Mouse (Mus musculus) embryonic facial prominence, embryonic 13.5 days (tissue): ENCODE measurements around the gene Fgd1. TPM values are rescaled to one million over a fixed set of nuclear protein-coding genes. Genes with fewer than 3 reads are reported as not detected.

ENCODE experiments used
- ATAC-seq: fragments of 200-750 bp; cut with Nextera tagmentation; 2 replicates; pipeline ENCODE4 v1.8.0; 2017; ENCODE audit warnings: low read depth; ENCODE audit not compliant: insufficient number of reproducible peaks, insufficient read depth, low FRiP score, low TSS enrichment
- H3K27ac ChIP-seq: fragments of 300-500 bp; sonication (generic); 2 replicates; pipeline ENCODE4 v1.5.1; 2015; ENCODE audit warnings: moderate library complexity, mild to moderate bottlenecking, inconsistent platforms
- H3K27me3 ChIP-seq: fragments of 300-500 bp; sonication (generic); 2 replicates; pipeline ENCODE4 v1.6.1; 2015; ENCODE audit warnings: mild to moderate bottlenecking, inconsistent platforms
- H3K36me3 ChIP-seq: fragments of 300-500 bp; sonication (generic); 2 replicates; pipeline ENCODE4 v1.6.1; 2015; ENCODE audit warnings: mild to moderate bottlenecking, inconsistent platforms
- H3K4me1 ChIP-seq: fragments of 300-500 bp; sonication (generic); 2 replicates; pipeline ENCODE4 v1.6.1; 2015; ENCODE audit warnings: inconsistent platforms
- H3K4me2 ChIP-seq: fragments of 300-500 bp; sonication (generic); 2 replicates; pipeline ENCODE4 v1.6.1; 2015; ENCODE audit warnings: moderate library complexity, mild to moderate bottlenecking, inconsistent platforms
- H3K4me3 ChIP-seq: fragments of 300-500 bp; sonication (generic); 2 replicates; pipeline ENCODE4 v1.5.1; 2015; ENCODE audit warnings: mild to moderate bottlenecking, inconsistent platforms
- H3K9ac ChIP-seq: fragments of 300-500 bp; sonication (generic); 2 replicates; pipeline ENCODE4 v1.6.1; 2015; ENCODE audit warnings: mild to moderate bottlenecking, inconsistent platforms
- H3K9me3 ChIP-seq: fragments of 300-500 bp; sonication (generic); 2 replicates; pipeline ENCODE4 v1.6.1; 2016; ENCODE audit warnings: inconsistent platforms
- WGBS: fragments of 180-500 bp; shearing (Covaris S2); methylation state at CpG from one replicate; pipeline ENCODE4 v1.1.7; 2015; ENCODE audit warnings: mixed read lengths; 5-methylcytosine and 5-hydroxymethylcytosine counted together
- polyA plus RNA-seq: library from polyadenylated mRNA; unstranded; fragments of >200 nt; fragmentation: Nextera tagmentation; extraction: Ambion mirVana; gene quantifications from 2 replicates; pipeline ENCODE4 v1.2.1, GENCODE M21; 2015

The Fgd1 gene
- polyA plus RNA-seq, 1 experiment from 2014 or later, result 15.9 TPM

DNA sequence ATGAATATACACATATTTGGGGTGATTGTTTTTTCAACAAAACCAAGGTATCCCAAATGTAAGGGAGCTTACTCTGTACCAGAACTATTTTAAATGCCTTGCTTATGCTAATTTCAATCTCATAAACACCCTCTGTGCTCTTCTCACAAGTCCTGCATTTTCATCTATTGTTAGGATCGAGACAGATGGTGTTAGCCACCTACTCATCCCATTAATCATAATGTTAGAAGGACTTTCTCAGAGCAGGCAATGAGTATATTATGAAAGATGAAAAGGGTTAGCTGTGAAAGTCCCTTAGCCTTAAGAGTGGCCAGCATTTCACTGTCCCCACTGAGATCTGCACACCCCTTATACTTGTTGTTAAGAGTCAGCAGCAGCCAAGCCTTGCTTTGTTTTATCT is 41.5 kb downstream of the Fgd1 start:
- Histone ChIP-seq H3K9ac (no peak overlapping the region), H3K27ac (no peak overlapping the region), H3K4me2 (no peak overlapping the region), H3K9me3 (no peaks in the 10 kb centered on the region), H3K27me3 (peaks cover 23% of the 10 kb centered on the region), H3K4me1 (no peaks in the 10 kb centered on the region), H3K36me3 (peaks cover 51% of the 10 kb centered on the region), H3K4me3 (no peak overlapping the region)
- WGBS, result 76% methylated on average over 1 of the region's 1 CpGs
- ATAC-seq, result no peak

DNA sequence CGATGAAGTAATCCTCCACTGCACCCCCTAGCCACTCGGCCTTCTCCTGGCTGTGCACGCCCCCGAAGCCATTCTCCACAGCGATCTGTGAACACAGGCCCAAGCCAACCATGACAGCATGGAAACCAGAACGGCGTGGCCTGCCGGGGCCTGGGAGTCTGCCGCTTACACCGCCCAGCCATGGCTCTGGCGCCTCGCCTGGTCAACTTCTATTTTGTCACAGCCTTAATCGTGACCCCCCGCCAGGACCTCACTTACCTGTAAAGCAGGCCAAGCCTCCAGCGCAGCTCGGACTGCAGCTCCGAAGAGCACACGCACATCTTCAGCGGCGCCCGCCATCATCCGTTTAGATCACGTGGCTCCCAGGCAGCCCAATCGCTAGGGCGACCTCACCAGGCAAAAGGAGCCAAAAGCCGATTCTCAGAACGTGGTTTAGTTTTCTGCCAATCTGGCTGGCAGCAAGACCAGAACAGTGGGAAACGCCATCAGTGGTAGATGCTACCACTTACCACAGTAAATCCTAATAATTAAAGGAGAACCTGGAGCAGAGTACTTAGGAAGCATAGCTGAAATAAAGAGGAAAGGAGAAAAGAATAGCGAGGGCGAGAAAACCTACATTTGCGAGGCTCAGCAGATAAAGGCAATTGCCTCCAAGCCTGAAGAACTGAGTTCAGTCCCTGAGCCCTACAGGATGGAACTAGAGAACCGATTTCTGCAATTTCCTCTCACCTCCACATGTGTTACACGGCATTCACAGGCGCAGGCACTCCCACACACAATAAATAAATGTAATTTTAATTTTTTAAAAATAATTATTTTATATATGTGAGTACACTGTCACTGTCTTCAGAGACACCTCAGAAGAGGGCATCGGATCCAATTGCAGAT is 50.5 kb downstream of the Fgd1 start, which contains the start of gene Tsr2:
TSS of gene Tsr2 (minus strand) at position 373 of the 888 bp plus-strand sequence.
- Histone ChIP-seq H3K4me1 (peaks cover 3% of the 10 kb centered on the region; the same call in 1 of the 2 replicates), H3K27ac (no peak within 1 kb of the TSS; the same call in 1 of the 2 replicates), H3K36me3 (no peaks in the 10 kb centered on the region), H3K27me3 (peaks cover 5% of the 10 kb centered on the region; the same call in 1 of the 2 replicates), H3K4me3 (peak within 1 kb of the TSS; percentile 65), H3K9me3 (no peaks in the 10 kb centered on the region), H3K9ac (peak within 1 kb of the TSS; percentile 73), H3K4me2 (peak within 1 kb of the TSS; percentile 64)
- peak; percentile 87 for ATAC-seq
- 30% methylated on average over 35 of the region's 35 CpGs for WGBS

DNA sequence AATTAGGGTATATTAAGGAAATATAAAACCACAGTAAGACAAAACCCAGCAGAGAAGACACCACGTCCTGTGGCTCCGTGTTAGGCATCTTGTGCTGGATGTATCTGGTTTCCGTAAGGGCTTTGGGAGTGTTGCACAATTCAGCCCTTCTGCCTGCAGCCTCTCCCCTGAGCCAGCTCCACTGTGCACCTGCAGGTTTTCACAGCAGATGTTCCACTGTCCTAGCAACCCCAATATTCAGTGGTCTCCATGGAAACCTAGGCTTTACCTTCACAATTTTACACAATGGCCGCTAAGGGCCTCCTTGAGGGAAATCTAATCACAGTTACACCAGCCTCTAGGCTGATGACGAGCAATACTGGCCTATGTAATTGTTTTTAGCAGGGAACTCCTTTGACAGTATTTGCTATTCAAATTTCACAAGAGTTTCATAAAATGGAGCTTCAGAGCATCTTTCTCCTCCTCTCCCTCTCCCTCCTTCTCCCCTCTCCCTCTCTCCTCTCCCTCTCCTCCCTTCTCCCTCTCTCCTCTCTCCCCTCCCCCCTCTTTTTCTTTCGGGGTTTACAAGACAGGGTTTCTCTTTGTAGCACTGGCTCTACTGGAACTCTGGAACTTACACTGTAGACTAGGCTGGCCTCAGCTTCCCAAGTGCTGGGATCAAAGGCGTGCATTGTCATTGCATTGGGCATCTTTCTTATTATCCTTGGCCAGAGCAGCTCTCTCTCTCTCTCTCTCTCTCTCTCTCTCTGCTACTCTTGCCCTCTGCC is 61.5 kb downstream of the Fgd1 start:
- H3K4me1 ChIP-seq, result no peaks in the 10 kb centered on the region
- WGBS, result 52% methylated on average over 7 of the region's 7 CpGs

DNA sequence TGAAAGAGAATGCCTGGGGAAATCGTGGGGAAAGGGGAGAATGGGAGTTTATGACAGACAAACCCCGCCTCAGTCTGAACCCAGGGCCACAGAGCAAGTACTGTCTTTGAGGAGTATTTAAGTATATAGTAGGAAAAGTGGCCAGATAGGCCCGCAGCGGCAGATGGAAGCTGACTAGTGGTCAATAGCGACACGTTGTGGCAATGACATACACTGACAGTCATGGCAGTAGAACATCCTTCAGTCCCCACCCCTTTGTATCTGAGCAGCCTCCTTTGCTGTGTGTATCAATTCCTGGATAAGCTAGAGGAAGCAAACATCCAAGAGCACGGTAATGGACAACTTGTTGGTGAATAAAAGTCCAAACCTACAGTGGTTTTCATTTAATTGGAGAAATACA is 70.8 kb downstream of the Fgd1 start:
- H3K4me1 ChIP-seq, result no peaks in the 10 kb centered on the region
- H3K4me2 ChIP-seq, result no peak overlapping the region
- H3K4me3 ChIP-seq, result no peak overlapping the region
- no peak overlapping the region for H3K27ac ChIP-seq
- no peaks in the 10 kb centered on the region for H3K9me3 ChIP-seq
- 0 out of 2 replicates have a peak, but pooled peaks cover 5% of the 10 kb centered on the region for H3K27me3 ChIP-seq
- no peak for ATAC-seq
- no peaks in the 10 kb centered on the region for H3K36me3 ChIP-seq
- no peak overlapping the region for H3K9ac ChIP-seq
- WGBS, result 8% methylated on average over 7 of the region's 7 CpGs

More for the DNA sequence above, 61.5 kb downstream of the Fgd1 start:
- no peak overlapping the region for H3K4me2 ChIP-seq
- H3K27me3 ChIP-seq, result peaks cover 14% of the 10 kb centered on the region; the same call in 1 of the 2 replicates
- no peaks in the 10 kb centered on the region for H3K9me3 ChIP-seq
- no peak for ATAC-seq
- no peak overlapping the region for H3K9ac ChIP-seq
- H3K36me3 ChIP-seq, result no peaks in the 10 kb centered on the region
- no peak overlapping the region for H3K27ac ChIP-seq
- no peak overlapping the region for H3K4me3 ChIP-seq

DNA sequence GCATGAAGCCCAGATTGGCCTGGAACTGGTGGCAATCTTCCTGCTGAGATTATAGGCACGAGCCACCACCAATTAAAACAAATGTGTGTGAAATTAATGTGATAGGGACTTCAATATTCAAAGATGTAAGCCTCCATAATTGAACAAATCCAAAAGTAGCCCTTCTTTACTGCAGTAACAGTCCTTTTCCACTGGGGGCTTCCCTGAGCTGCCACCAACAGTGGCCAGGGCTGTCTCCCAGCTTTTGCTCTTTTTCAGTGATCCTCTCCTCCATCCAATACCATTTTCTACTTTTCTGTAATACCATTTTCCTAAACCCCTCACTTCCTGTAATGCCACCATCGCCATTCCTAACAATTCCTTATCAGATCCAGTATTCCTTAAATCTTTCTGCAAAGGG is 71.5 kb downstream of the Fgd1 start:
- no peak overlapping the region for H3K9ac ChIP-seq
- no peaks in the 10 kb centered on the region for H3K4me1 ChIP-seq
- no peak overlapping the region for H3K27ac ChIP-seq
- no peaks in the 10 kb centered on the region for H3K36me3 ChIP-seq
- no peaks in the 10 kb centered on the region for H3K9me3 ChIP-seq
- no peak overlapping the region for H3K4me2 ChIP-seq
- 0 out of 2 replicates have a peak, but pooled peaks cover 5% of the 10 kb centered on the region for H3K27me3 ChIP-seq
- WGBS, result 19% methylated on average over 2 of the region's 2 CpGs
- no peak overlapping the region for H3K4me3 ChIP-seq
- ATAC-seq, result no peak

DNA sequence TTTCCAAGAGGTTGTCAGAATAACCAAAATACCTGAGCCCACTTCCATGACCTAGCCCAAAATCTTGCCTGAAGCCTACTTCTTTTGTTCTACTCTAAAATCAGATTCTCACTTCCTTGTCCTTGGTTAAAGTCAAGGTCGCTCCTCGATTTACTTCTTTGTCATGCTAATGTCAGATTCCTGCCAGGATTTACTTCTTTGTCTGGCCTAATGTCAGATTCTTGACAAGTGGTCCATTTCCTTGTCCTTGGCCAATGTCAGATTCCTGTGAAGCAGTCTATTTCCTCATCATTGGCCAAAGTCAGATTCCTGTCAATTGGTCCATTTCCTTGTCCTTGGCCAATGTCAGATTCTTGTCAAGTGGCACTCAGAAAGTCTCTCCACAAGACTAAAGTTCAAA is 78.0 kb downstream of the Fgd1 start:
- H3K27me3 ChIP-seq, result 0 out of 2 replicates have a peak, but pooled peaks cover 2% of the 10 kb centered on the region
- no peak overlapping the region for H3K4me2 ChIP-seq
- no peak overlapping the region for H3K4me3 ChIP-seq
- 71% methylated on average over 2 of the region's 2 CpGs for WGBS
- H3K27ac ChIP-seq, result no peak overlapping the region
- H3K9me3 ChIP-seq, result no peaks in the 10 kb centered on the region
- no peak overlapping the region for H3K9ac ChIP-seq
- ATAC-seq, result no peak
- H3K36me3 ChIP-seq, result no peaks in the 10 kb centered on the region
- H3K4me1 ChIP-seq, result no peaks in the 10 kb centered on the region

DNA sequence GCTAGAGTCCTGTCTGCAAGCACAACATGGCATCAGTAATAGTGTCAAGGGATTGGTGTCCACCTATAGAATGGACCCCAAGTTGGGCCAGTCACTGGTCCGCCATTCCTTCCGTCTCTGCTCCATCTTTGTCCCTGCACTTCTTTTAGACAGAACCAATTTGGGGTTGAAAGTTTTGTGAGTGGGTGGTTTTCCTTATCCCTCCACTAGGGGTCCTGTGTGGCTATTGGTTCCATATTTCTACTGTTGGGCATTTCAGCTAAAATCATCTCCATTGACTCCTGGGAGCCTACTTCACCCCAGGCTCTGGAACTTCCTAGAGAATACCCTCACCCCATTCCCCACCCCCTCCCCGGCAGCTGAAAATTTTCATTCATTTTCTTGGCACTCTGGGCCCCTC is 84.5 kb downstream of the Fgd1 start:
- Histone ChIP-seq H3K27me3 (peaks cover 14% of the 10 kb centered on the region; the same call in 1 of the 2 replicates), H3K27ac (no peak overlapping the region), H3K4me1 (no peaks in the 10 kb centered on the region), H3K4me3 (no peak overlapping the region), H3K4me2 (no peak overlapping the region), H3K9ac (no peak overlapping the region), H3K9me3 (no peaks in the 10 kb centered on the region), H3K36me3 (no peaks in the 10 kb centered on the region)
- no peak for ATAC-seq
- 73% methylated on average over 3 of the region's 3 CpGs for WGBS

DNA sequence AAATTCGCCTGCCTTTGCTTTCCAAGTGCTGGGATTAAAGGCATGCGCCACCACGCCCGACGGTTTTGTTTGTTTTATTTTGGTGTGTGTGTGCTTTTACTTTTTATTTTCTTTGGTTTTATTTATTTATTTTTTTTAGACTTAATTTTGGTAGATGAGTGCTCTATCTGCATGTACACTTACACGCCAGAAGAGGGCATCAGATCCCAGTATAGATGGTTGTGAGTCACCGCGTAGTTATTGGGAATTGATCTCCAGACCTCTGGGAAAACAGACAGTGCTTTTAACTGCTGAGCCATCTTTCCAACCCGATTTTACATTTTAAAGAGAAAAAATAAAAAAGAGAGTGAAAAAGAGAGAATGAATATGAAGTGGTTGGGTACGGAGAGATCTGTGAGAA is 86.8 kb downstream of the Fgd1 start:
- no peak for ATAC-seq
- no peak overlapping the region; the same call in 1 of the 2 replicates for H3K4me3 ChIP-seq
- H3K36me3 ChIP-seq, result no peaks in the 10 kb centered on the region
- H3K27me3 ChIP-seq, result peaks cover 14% of the 10 kb centered on the region; the same call in 1 of the 2 replicates
- no peak overlapping the region for H3K4me2 ChIP-seq
- no peak overlapping the region for H3K27ac ChIP-seq
- 28% methylated on average over 10 of the region's 10 CpGs for WGBS
- no peak overlapping the region for H3K9ac ChIP-seq
- no peaks in the 10 kb centered on the region for H3K4me1 ChIP-seq
- no peaks in the 10 kb centered on the region for H3K9me3 ChIP-seq

Other genes starting within 250 kb of the Fgd1 start
- gene Maged2, start 231.8 kb upstream of the Fgd1 start, polyA plus RNA-seq, result 490 and 523 TPM in 2 replicates
- 31.3 and 31.6 TPM in 2 replicates for gene Gnl3l, start 28.8 kb upstream of the Fgd1 start, polyA plus RNA-seq
- 35.9 and 42.4 TPM in 2 replicates for gene Tsr2, start 50.4 kb downstream of the Fgd1 start, polyA plus RNA-seq
- gene Wnk3, start 151.9 kb downstream of the Fgd1 start, polyA plus RNA-seq, result 3.9 and 4.2 TPM in 2 replicates